Mouse (Mus musculus) liver, postnatal 0 days (tissue): ENCODE results near the gene Dock6.

Experiments
- CTCF ChIP-seq: sonication (generic); IDR thresholded peaks from 2 replicates; pipeline ENCODE4 v1.5.1; 2016; ENCODE audit warnings: antibody characterized with exemption, low read depth
- EP300 ChIP-seq: IDR thresholded peaks from 2 replicates; pipeline ENCODE4 v1.6.1; 2016; ENCODE audit warnings: antibody characterized with exemption, low read depth, mild to moderate bottlenecking

GRCm38 (mm10) chr9:21824366-21824765 is 28.1 kb downstream of the Dock6 start:
- TF ChIP-seq CTCF (no peak), EP300 (no peak)
